Mouse (Mus musculus): ENCODE results near the gene Nacad.

The Nacad gene

DNA sequence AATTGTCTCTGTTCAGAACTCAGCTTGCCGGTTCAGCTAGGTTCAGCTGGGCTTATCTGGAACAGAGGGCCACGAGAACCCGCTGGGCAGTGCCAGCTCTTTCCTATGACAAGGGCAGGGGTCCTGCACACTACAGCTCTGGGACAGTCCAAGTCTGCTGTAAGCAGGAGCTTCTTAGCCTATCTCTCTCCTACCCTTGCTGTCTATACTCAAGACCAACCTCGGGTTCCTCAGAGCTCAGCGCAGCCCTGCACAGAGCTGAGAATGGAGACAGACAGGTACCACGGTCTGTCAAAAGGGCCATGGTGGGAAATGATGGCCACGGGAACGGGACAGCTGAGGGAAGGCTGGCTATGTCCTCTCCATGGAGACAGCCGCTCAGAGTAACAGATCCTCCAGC, 2.6 kb downstream of the Nacad start:
- DNase-seq, result no peak

DNA sequence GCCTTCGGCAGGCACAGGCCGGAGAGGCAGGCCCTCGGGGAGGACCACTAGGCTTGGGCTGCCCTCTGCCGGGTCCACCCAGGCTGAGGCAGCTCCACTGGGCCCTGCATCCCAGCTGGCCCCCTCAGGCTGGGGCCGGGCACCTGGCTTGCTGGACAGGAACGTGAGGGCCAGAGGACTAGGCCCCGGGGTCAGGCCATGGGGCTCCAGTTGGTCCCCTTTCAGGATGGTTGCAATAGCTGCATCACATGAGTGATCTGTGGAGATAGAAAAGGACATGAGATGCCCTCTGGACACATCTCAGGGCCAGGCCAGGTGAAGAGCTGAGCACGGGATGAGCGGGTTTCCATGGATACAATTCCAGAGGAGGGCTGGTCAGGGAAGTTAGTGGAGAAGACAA, 3.2 kb downstream of the Nacad start:
- no peak for DNase-seq

DNA sequence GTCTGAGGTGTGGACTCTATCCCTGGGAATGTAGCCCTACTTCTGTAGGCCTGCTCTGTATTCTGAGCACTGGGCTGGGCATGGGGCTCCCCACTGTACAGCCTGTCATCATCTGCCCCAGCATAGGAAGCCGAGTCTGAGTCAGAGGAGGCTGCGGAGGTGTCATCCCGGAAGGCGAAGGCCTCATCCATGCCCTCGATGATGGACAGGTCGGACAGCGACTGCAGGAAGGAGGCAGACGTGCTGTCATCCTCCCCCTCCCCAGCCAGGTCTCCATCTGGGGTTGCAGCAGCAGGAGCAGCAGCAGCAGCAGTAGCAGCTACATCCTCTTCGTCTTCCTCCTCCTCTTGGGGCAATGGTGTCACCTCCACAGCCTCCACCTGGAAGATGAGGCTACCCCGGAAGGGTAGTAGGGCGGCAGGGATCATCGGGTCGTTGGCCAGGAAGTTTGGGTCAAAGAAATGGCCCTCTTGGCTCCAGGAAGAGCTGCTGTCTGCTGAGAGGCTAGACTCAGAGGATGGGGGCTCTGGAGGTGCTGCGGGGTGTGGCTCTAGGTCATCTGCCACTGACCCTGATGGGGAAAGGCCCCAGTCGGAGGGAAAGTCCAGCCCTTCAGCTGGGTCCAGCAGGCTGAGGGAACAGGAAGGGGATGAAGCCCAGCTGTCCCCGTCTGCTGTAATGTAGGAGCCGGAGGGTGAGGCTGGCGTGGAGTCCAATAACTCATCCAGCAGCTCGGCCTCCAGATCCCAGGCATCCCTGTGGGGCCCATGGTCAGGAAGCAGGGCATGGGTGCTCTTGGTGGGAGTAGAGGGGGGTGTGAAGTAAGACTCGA, 4.0 kb downstream of the Nacad start:
- DNase-seq, result no peak

DNA sequence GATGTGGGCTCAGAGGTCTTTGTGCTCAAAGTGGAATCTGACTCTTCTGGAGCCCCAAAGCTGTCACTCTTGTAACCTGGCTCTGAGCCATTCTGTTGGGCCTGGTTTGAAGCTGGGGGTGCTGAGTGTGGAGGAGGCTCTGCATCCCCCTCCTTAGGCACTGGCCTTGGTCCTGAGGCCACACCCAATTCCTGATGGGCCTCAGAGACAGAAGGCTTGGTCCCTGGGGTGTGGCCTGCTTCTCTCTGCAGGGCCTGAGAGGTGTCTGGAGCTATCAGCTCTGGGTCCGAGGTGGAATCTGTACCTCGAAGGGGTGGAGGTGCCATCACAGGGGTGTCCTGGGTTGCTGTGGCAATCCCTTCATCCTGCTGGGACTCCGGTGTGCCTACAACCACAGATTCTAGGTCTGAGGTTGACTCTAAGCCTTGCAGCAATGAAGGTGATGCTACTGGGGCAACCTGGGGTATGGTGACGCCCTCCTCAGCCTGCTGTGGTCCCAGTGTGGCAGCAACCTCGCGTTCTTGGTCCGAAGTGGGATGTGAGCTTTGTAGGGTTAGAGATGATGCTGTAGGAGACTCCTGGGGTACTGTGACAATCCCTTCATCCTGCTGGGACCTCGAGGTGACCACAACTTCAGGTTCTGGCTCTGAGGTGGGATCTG, 5.4 kb downstream of the Nacad start:
- no peak for DNase-seq

DNA sequence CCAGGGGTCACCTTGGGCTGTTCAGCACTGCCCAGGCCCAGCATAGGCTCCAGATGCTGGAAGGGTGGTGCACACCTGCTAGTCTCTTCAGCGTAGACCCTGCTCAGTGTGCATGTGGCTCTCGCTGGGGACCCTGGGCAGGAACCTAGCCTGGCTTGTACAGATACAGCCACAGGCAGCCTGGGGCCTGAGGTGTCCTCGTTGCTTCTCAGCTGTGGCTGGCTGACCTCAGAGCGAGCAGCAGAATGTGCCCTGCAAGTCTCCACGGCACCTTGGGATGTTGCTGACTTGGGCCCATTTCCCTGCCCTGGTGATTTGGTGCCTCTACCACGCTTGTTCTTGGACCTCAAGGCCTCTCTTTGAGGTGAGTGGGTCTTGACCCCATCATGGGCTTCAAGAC, 6.0 kb downstream of the Nacad start:
- no peak for DNase-seq

DNA sequence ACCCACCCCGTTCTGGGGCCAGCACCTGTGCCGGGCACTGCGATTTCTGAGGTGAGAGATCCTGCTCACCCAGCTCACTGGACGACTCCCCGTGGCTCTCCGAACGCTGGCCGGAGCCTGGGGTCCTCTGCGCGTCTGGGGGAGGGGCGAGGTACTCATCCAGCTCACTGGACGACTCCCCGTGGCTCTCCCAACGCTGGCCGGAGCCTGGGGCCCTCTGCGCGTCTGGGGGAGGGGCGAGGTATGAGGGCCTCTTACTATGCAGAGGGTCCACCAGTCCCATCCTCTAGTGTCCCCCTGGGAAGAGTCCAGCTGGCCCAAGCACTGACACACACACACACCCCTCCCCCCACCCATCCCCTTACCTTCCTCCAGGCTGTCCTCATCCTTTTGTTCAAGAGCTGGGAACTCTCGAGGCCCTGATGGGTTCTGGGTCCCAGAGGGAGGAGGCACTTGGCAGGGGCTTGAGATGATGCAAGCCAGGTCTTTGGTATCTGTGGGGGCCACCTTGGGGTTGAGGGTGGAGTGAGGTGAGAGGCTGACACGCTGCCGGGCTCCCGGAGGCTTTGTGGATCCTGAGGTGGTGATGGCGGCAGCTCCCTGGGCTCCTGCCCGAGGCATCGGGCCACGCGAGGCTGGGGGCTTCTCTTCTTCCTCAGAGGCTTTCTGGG, 6.7 kb downstream of the Nacad start:
- DNase-seq, result no peak

DNA sequence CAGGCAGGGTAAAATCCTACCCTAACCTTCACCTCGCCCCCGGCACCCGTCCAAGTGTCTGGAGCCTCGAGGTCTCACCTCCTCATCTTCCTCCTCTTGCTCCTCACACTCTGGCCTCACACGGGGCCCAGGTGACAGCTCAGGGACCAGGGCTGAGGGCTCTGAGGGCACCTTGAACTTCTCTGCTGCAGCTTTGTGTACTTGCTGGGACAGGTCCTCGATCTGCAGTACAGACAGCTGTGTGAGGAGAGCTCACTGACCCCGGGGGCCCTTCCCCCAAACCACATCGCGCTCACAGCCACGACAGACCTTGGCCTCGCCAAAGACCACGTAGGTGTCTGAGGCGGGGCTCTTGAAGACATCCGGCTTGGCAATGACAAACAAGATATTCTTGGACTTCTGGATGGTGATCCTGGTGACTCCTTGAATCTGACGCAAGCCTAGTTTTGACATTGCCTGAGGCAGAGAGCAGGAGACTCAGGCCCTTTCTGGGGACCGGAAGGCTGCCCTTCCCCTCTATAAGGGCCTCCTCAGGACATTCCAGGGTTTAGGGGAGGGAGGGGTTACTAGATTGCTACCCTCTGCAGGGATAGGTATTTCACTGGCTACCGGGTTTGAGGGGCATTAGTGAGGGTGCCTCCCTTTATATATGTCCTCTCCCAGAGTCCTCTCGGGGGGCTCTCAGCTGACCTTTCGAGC, 7.5 kb downstream of the Nacad start:
- no peak for DNase-seq

DNA sequence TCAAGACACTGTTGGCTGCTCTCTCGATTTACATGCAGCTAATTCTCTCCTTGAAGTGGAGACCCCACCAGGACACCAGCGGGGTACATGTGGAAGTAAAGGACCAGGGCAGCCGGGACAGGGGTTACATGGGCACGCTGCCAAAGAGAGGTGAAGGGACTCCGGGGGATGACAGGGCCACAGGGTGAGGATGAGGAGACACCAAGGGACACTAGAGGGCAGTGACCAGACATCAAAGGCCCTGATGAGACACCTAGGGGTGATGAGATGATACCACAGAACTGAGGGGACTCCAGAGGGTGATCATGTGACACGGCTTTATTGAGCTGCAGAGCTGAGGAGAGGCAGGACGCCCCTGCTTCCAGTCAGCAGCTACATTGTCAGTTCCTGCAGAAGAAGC, 8.3 kb downstream of the Nacad start:
- DNase-seq, result no peak

DNA sequence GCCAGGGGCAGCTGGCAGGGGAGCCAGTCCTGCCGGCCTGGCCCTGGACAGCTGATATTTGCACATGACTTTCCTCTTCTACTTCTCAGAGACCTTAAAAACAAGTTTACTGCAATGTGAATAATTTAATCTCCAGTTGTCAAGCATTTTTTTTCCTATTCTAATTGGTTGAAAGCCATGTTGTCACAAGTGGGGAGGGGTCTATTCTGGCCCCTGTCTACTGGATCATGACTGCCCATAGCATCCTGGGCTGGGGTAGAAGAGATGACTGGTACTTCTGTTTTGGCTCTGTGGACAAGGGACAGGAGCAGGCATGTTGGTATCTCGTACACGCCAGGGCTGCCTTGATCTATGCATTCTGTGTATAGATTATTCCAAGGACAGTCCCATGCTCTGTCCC, 9.2 kb downstream of the Nacad start:
- no peak for DNase-seq

DNA sequence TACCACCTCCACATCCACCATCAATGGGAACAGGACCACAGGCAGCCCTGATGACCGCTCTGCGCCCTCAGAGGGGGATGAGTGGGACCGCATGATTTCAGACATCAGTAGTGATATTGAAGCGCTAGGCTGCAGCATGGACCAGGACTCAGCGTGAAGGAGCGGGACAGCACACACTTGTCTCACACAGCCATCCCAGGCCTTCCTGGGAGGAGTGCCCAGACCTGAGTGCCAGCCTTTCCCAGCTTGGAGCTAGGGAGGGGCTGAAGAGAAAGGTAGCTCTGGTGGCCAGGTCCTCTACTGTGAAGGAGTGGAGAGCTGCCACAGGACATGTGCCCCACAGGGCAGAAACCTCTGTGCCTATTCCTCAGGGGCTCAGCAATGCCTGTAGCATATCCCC, 9.6 kb downstream of the Nacad start:
- DNase-seq, result no peak

DNA sequence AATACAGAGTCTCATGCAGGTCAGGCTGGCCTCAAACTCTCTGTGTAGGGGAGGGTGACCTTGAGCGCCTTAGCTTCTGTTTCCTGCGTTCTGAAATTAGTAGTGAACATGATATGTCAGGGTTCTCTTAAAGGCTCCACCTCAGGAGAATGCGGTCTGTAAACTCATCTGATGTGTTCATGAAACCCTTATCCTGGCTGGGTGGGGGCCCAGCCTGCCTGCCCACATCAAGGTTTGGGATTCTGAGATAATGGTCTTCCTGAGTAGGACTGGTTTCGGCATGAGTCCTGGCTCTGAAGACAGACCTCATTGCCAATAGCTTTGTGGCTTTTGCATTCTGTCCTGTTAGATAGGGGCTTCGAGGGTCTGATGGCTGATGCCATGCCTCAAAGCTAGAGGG, 10.5 kb downstream of the Nacad start:
- DNase-seq, result no peak

DNA sequence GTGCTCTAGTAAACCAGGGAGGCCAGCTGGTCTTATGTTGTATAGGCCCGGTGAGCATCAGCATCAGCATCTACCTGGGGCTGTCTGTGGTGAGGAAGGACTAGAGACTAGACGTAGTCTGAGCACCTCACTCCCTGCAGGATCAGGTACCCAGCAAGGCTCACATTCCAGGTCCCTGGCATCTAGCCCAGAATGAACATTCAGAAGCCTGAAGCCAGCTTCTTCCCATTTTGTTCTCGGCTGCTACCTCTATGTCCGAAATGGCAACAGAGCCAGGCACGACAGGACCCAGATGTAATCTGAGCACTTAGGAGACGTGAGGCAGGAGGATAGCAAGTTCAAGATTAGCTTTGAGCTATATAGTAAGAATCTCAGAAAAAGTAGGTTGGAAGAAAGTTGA, 11.0 kb downstream of the Nacad start:
- DNase-seq, result no peak

DNA sequence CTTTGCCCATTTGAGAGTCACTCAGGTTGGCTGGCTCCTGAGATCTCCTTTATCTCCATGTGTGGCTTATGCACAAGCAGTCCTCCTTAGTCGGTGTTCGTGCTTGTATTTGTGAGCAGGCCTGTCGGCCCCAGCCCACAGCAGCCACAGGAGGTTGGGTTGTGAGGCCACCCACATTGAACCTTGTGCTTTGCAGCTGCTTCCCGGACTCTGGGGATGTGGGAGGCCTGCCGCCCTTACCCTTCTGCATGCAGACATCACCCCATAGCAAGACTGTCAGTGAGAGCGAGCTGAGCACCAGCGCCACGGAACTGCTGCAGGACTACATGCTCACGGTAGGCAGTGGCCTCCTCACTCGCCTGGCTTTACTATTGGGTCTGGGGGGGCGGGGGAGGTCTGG, 12.4 kb downstream of the Nacad start:
- DNase-seq, result no peak

DNA sequence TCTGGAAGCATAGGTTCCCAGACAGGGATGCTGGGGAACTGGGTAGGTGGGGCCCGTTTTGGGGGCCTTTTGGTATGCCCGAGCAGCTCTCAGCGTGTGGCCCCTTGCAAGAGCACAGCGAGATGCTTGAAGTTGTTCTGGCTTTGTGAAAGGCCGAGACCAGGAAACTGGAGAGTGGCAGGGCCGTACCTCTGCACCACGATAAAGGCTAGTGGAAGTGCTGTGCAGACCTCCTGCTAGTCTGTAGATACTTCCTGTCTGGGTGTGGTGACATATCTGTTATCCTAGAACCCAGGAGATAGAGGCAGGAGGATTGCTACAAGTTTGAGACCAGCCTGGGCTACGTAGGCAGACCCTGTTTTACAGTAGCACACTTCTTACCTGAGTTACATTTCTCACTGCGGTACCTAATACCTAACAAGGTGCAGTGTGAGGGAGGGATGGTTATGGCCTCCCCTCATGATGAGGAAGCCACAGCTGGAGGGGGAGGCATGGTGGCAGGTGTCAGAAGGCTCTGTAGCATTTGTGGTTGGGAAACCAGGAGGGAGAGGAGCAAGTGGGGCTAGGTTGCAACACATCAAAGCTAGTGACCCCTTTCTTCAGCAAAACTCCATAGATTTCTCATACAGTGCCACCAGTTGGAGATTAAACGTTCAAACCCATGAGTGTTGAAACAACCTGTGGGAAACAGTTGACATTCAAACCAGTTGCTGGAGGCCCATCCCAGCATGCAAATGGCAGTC, 14.7 kb downstream of the Nacad start:
- no peak for DNase-seq

DNA sequence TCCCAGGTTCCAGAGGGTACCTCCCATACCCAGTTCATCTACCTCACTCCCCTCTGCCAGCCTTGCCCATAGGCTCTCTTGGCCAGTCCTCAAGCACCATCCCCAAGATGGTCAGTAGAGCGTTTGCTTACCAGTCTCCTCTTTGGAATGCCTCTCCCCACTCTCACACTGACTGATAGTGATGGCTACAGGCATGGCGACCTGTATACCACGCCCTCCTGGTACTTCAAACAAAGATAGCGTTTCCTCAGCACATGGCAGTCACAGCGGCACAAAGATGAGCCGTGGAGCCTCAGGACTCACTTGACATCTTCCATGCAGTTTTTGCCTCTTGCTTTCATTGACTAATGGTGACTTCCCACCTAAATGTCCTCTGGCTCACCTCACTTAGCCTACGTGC, 16.0 kb downstream of the Nacad start:
- DNase-seq, result no peak

DNA sequence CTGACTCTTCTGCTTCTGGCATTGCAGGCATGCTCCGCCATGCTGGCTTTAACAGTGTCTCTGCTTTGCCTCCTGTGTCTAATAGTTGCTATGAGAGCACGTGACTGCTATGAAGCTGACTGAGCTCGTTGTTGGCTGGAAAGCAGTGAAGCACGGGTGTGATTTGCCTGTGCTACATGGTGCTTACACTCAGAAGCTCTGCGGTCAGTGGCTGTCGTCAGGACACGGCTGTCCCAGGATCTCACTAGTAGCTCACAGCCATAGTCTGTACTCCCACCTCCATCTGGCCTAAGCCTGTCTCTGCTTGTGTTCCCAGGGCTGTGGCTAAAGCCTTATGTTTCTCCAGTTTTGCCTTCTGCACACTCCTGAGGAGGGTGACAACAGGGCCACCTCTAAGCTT, 17.6 kb downstream of the Nacad start:
- no peak for DNase-seq

DNA sequence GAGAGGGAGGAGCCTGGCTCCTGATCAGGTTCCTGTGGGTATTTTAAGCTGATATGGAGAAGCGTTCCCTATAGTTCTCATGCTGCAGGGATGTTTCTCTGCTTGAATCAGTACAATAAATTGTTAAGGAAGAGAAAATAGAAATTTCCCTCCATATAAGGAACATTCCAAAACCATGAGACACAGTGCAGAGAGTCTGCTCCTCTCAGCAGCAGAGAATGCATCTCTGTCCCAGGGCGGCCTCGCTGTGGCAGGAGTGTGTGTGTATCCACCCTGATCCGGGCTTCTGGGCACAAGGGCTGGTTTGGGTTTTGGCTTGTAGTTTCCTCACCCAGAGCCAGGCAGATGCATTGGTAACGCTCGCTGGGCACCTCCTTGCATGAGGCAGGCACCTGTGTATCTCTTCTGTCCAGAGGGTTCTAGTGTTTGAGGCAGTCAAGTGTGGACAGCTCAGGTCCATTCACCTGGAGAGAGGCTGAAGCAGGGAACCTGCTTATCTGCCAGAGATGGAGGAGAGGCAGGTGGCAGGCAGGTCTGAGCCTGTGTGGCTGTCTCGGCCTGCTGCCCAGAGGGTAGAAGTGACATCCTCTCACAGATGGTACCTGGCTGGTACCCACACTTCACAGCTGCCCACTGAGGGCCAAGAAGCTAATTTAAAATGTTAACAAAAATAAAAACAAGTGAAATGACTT, 18.5 kb downstream of the Nacad start:
- no peak for DNase-seq

DNA sequence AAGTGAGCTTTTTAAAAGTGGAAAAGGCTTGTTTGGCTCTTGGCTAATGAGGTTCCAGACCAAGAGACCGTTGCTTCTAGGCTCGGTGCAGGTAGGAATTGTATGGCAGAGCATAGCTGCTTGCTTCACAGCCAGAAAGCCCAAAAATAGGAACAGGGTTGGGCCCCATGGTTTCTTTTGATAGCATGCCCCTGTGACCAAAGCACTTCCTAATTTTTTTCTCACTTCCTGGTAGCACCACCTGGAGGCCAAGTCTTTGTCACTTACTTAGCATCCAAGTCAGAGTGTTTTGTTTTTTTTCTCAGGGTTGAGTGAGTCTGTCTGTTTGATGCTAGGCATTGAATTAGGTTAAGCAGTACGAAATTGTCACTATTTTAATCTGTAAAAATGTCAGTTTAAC, 19.2 kb downstream of the Nacad start:
- no peak for DNase-seq

DNA sequence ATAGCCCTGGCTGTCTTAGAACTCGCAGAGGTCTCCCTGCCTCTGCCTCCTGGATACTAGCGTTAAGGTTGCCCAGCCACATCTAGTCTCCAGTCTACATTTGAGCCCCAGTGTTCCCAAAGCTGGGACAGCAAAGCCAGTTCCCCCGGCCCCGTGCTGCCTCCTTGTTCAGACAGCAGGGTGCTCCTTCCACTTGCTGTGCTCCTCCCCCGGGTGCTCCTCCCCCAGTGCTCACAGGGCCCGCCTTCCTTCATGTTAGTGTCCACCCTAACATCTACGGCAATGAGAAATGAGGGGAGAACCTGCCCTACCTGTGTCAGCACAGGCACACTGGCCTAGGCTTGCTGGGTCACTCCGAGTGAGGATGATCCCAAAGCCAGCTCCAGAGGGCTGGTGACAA, 20.1 kb downstream of the Nacad start:
- no peak for DNase-seq

DNA sequence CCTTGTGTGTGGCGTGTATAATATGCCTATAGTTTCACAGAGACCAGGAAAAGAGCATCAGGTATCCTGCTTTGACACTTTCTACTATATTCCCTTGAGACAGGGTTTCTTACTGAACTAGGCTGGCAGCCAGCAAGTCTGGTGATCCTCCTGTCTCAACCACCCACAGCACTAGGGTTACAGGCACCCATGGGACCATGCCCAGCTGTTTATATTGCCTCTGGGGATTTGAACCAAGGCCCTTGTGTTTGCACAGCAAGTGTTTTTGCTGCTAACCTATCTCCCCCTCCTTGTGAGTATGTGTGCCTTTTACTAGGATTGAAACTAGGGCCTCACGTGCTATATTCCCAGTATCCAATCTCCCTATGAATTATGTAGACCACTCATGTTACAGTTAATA, 24.3 kb downstream of the Nacad start:
- DNase-seq, result no peak

DNA sequence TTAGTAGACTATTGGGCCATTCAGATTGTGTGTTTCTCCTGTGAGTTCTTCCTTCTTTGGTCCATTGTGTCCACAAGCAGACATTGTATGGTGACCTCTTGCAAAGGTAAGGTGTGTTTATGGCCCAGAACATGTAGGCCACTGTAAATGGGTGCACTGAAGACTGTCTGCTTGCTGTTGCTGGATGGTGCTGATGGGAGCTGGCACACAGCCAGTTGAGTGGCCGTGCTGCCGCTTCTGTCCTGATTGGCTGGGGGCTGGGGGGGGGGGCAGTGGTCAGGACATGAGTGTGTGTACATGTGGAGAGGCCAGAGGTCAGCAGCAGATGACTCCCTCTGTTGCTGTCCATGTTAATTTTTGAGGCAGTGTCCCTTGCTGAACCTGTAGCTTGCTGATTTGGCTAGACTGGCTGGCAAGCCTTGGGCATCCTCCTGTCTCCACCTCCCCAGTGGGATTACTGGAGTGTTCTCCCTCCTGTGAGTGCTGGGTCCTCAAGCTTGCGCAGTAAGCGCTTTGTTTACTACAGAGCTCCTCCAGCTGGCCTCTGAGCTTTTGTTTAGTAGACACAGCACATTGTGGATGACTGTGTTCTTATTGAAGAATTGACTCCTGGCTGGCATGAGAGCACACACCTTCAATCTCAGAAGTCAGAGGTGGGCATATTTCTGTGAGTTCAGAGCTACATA, 25.6 kb downstream of the Nacad start:
- DNase-seq, result no peak

DNA sequence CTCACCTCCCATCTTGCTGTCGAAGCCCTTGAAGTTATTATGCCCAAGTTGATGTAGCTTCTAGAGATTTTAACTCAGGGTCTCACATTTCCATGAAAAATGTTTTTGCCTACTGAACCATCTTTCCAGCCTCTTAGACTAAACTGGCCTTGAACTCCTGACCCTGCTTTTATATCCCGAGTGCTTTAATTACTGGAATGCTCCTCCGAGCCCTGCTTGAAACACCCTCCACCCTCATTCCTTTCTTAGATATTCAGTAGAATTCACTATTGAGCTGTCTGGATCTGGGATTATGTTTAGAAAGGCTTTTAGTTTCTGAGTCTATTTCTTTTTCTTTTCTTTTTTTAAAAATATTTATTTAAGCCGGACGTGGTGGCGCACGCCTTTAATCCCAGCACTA, 26.5 kb downstream of the Nacad start:
- no peak for DNase-seq

Data from kidney, postnatal 14 days (tissue).